Mouse (Mus musculus) myocyte (in vitro differentiated cells): ENCODE data around the gene Dnmt3b.

Experiments
- MAX ChIP-seq: IDR thresholded peaks from one replicate; pipeline ENCODE4 v1.6.1; 2011; ENCODE audit warnings: low read depth, mild to moderate bottlenecking, control low read depth
- MYOD1 ChIP-seq, 3 experiments: IDR thresholded peaks; one replicate each; pipeline ENCODE4 v1.6.1; 2011; ENCODE audit warnings: control low read depth in 2 of 3, low read depth in 2 of 3, mild to moderate bottlenecking in 2 of 3, moderate library complexity in 1 of 3; ENCODE audit not compliant: insufficient read length in 2 of 3, control insufficient read depth in 1 of 3
- POLR2A ChIP-seq: IDR thresholded peaks from one replicate; pipeline ENCODE4 v1.6.1; 2011; ENCODE audit warnings: low read depth, mild to moderate bottlenecking, control low read depth, moderate library complexity; ENCODE audit not compliant: insufficient read length
- POLR2AphosphoS2 ChIP-seq: IDR thresholded peaks from one replicate; pipeline ENCODE4 v1.6.1; 2011; ENCODE audit warnings: low read depth, control low read depth; ENCODE audit not compliant: insufficient read length
- REST ChIP-seq: IDR thresholded peaks from one replicate; pipeline ENCODE4 v1.6.1; 2011; ENCODE audit warnings: mild to moderate bottlenecking, control low read depth, moderate library complexity; ENCODE audit not compliant: insufficient read depth, insufficient read length
- TCF3 ChIP-seq: IDR thresholded peaks from one replicate; pipeline ENCODE4 v1.6.1; 2011; ENCODE audit warnings: low read depth, control low read depth; ENCODE audit not compliant: insufficient read length
- USF1 ChIP-seq: IDR thresholded peaks from one replicate; pipeline ENCODE4 v1.6.1; 2011; ENCODE audit warnings: low read depth, mild to moderate bottlenecking, control low read depth, moderate library complexity

- no peak for TF ChIP-seq POLR2A
- TF ChIP-seq USF1 = no peak
- TF ChIP-seq MYOD1 (IDR thresholded peaks at IDR 0.05; ENCODE audit: control insufficient read depth in 1 of 3, insufficient read length in 2 of 3, low read depth in 2 of 3) = no peak
- TF ChIP-seq TCF3 = no peak
- TF ChIP-seq REST = no peak
- no peak for TF ChIP-seq MAX
- no peak for TF ChIP-seq POLR2AphosphoS2
Observed at GRCm38 (mm10) chr2:153611743-153612142, 37.5 kb upstream of the Dnmt3b start.
